Mouse (Mus musculus): ENCODE data around the gene Atad5.
"Not testable (repeated sequence)": the region's sequence is repeated elsewhere in the genome, so short reads cannot be mapped to it uniquely, and the experiment has no call there.

Gene Atad5

GRCm38 (mm10) chr11:80178316-80178715 lies 89.1 kb downstream of the Atad5 start:
- no peak for DNase-seq (ENCODE audit: low spot score in 2 of 2)

- no peak for DNase-seq (ENCODE audit: low spot score in 2 of 2)
Measured at GRCm38 (mm10) chr11:80181021-80181749, 92.0 kb downstream of the Atad5 start.

GRCm38 (mm10) chr11:80183054-80183704 lies 94.0 kb downstream of the Atad5 start:
- not testable (repeated sequence) for DNase-seq (ENCODE audit: low spot score in 2 of 2)

GRCm38 (mm10) chr11:80183705-80184255 lies 94.6 kb downstream of the Atad5 start, which contains the start of gene Rnf135:
TSS of gene Rnf135 (plus strand) at chr11:80183851.
- DNase-seq (ENCODE audit: low spot score in 2 of 2), result peak; percentile 95

GRCm38 (mm10) chr11:80184531-80185071 lies 95.4 kb downstream of the Atad5 start:
- DNase-seq (ENCODE audit: low spot score in 2 of 2), result no peak
